Mouse (Mus musculus) CD4-positive helper T cell, adult 2 months (primary cell): ENCODE data around the gene Dexi.

Experiments
- DNase-seq: peaks from one replicate; pipeline ENCODE4 v3.0.0-alpha.2; 2012; ENCODE audit warnings: low read depth, missing footprints, low spot score

Dexi gene

GRCm38 (mm10) chr16:10542698-10543365 lies at the start of gene Dexi:
Gene Dexi (minus strand): TSS chr16:10543054.
- DNase-seq: peak; percentile 97

- DNase-seq: peak; percentile 64
Observed at GRCm38 (mm10) chr16:10586546-10586945, 43.7 kb upstream of the Dexi start.

DNA sequence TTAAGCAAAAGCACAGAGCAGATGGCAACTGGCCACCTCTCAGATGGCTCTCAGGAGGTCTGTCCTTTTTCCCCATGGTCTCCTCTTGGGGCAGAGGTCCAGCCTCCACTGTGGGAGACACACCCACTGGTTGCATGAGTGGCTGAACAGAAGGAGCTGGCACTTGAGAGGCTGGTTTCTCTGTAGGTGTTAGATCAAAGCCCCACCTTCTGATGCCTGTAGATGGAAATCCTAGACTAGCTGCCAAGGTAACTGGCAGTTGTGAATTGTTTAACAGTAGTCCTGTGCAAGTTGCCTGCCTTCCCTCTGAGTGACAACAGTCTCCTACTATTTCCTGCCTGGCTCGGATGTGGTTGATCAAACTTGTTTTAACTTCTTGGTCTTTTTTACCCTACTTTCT lies 42.3 kb upstream of the Dexi start:
- DNase-seq: peak; percentile 78

- DNase-seq: no peak
Observed at GRCm38 (mm10) chr16:10581234-10581898, 38.5 kb upstream of the Dexi start.

DNA sequence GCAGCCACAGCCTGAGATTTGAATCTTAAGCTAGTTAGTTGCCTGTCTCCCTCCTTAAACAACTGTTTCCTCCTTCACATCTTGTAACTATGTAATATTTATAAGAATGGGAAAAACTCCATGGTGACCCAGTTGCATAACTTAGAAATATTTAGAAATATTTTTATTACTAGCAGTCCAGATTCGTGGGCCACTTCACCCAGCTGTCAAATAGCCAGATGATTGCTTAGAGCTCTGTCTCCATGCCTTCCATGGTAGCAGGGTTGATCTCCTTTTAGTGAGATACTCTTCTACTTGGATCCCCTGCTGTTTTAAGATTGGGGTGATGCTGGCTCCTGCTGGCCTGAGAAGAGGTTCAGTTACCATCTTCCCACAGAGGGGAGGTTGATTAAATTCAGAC lies 35.5 kb upstream of the Dexi start:
- DNase-seq: no peak

DNA sequence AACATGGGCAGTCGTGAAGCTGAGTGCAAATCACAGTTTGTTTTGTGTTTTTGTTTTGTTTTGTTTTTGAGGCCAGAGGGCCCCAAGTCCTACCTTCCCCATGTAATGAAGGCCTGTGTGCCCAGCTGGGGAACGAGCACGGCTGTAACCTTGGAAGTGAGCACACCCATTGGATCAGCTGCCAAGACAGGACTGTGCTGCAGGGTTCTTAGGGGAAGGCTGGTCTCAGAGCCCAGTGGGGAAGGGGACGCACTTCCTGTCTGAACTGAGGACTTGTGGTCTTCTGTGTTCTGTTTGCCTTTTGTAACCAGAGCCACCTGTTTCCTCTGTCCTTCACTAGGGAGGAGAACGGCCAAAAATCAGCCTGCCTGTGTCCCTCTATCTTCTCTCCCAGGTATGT lies 34.7 kb upstream of the Dexi start:
- DNase-seq: no peak

DNA sequence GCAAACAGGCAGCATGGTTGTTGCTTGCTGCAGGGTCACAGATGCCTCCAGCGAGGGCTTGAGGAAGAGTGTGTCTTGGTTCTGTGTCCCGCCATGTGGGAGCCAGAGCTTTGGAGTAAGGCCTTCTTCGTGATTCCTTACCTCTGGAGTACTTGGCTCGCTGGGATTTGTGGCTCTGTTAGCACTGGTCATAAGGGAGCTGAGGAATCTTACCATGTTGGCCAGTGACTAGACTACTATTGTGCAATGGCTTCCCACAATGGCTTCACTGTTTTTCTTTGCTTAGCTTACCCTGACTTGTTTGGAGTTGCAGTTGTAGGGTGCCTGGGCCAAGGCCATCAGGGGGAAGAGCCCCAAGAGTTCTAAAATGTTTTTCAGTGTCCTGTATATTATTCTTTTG lies 33.1 kb upstream of the Dexi start:
- DNase-seq: no peak

- no peak for DNase-seq
Observed at GRCm38 (mm10) chr16:10574936-10575335, 32.1 kb upstream of the Dexi start.

- DNase-seq: peak; percentile 42
Observed at GRCm38 (mm10) chr16:10571820-10572219, 29.0 kb upstream of the Dexi start.

GRCm38 (mm10) chr16:10570708-10571107 lies 27.9 kb upstream of the Dexi start:
- no peak for DNase-seq

DNA sequence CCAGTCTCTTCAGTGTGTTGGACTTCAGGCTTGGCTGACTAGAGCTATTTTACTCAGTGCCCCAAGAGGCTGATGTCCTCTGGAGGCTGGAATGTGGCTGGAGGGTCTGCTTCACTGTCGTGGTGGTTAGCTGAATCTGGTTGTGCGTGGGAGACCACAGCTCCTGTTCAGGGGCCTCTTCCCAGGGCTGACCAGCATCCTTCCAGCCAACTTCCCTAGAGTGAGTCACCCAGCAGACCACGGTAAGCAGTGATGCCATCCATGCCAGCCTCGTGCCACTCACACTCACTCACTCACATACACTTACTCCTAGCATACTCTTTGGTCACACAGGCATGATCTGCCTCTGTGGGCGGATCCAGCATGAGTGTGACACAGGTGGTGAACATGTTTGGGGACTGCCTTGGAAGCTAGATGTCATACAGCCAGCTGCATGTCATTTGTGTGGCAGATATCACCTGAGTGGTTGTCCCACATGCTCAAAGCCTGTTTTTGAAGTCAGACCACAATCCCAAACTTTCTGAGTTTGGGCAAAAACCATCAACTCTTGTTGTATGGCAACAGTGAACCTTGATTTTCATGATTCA lies 27.0 kb upstream of the Dexi start:
- DNase-seq: no peak

GRCm38 (mm10) chr16:10567153-10567552 lies 24.3 kb upstream of the Dexi start:
- DNase-seq: no peak

DNA sequence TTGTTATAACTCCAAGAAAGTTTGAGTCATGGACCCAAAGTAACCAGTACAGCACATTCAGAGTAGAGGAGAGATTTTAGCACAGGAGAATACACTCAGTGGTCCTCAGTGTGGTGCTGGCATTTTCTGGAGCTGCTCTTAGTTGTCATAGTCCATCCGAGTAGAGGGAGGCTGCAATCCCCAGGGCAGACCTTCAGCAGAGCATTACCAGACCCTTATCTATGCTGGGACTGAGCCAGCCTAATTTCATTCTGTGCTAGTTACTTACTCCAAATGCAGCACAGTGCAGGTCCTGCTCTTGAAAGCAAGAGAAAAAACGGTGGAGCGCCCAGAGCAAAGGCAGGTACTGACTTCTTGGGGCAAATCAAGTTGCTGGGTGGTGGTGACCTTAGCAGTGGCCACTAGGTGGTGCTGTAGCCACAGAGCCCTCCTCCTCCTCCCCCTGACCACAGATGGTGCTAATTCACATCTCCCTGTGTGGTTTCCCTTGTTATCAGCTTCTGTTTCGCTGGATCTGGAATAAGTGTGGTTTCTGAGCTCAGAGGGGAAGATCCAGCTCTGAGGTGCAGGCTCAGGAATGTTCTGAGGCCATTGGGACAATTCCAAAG lies 22.5 kb upstream of the Dexi start:
- peak; percentile 79 for DNase-seq

- DNase-seq: no peak
Observed at GRCm38 (mm10) chr16:10559991-10560390, 17.1 kb upstream of the Dexi start.

- no peak for DNase-seq
Observed at GRCm38 (mm10) chr16:10553858-10554257, 11.0 kb upstream of the Dexi start.

DNA sequence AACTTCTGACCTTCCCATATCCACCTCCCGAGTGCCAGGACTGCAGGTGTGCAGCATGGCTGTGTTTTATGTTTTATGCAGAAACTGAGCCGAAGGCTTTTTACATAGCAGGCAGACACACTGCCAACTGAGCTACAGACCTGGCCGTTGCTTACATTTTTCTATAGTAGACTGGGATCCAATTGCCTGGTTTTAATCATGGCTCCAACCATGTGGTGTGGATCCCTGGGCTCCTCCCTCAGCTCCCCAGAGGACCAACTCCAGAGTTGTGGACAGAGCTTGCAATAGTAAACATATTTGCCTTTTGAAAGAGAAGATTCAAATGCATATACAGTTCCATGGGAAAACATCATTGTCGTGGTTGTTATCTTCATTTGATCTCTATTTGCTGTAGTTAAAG lies 8.7 kb upstream of the Dexi start:
- DNase-seq: no peak

DNA sequence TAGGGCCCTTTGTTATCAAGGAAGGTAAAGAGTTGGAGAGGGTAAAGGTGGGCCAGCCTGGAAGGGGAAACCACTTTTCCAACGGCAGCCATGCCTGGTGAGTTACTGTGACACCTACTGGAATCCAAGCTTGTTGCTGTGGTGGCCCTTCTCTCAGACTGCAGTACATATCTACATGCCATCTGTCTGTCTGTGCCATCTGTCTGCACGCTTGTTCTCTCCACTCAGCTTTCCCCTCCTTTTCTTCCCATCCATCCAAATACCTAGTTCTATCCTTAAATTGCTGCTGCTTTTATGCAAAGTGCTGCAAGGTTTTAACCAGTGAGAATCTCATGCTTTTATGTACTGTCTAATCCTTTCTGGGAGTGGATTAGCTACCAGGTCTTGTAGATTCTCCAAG lies 6.7 kb upstream of the Dexi start:
- DNase-seq: no peak

GRCm38 (mm10) chr16:10548938-10549337 lies 6.1 kb upstream of the Dexi start:
- DNase-seq: no peak

- DNase-seq: no peak
Observed at GRCm38 (mm10) chr16:10546865-10547264, 4.0 kb upstream of the Dexi start.

DNA sequence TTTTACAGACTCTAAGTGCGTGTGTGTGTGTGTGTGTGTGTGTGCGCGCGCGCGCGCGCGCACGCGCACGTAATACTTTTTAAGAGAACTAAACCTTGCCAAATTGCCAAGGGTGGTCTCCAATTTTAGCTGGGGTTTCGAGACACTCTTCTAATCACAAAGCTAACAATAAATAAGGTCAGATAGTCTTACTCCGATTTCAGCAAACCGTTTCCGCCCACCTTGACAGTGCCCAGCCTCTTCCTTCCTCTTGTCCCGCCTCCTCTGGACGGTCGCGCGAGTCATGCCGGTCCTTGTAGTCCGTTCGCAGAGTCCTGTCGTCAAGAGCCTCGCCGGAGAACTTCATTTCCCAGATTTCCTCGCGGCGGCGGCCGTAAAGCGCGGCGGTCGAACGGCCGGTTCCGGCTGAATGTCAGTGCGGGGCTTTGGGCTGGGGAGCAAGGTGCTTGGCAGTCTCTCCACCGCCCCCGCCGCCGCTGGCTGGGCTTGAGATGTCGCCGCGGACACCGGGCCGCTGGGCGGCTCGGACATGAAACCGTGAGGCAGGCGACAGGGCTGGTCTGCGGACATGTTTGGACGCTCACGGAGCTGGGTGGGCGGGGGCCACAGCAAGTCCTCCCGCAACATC lies 2.3 kb upstream of the Dexi start, which contains the start of gene Clec16a:
Clec16a (plus strand) TSS at position 345 of the 628 bp plus-strand sequence.
- peak; percentile 97 for DNase-seq

GRCm38 (mm10) chr16:10542266-10542665 lies 588 bp downstream of the Dexi start:
- DNase-seq: peak; percentile 20

- DNase-seq: peak; percentile 35
Observed at GRCm38 (mm10) chr16:10541598-10541930, 1.3 kb downstream of the Dexi start.
